Mouse (Mus musculus) kidney, adult 2 months (tissue): Measurements from ENCODE around the gene Aebp2.

ENCODE experiments used
- CTCF ChIP-seq: fragments of 200-500 bp; conservative IDR thresholded peaks from 2 replicates; pipeline ENCODE4 v1.5.1; 2011; ENCODE audit warnings: low read depth, mild to moderate bottlenecking, control low read depth, low read length, moderate library complexity, mixed read lengths; ENCODE audit not compliant: insufficient read depth, insufficient read length
- POLR2A ChIP-seq: fragments of 200-500 bp; IDR thresholded peaks from one replicate; pipeline ENCODE4 v1.6.1; 2011; ENCODE audit warnings: low read depth, low read length, control low read depth

DNA sequence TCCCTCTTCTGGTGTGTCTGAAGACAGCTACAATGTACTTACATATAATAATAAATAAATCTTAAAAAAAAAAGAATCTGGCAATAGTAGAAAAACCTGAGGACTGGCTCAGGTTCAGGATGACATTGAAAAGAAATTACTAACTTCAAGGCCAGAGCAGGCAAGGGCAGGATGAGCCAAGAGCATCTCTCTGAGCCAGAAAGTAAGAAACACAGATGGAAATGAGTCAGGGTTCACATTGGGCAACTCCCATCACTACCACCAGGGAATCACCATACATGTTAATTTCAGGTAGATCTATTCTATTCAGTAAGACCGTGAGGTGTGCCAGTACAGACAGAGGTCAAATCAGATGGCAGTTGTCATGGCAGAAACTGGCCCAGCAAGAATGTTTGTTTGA lies 76.1 kb downstream of the Aebp2 start:
- TF ChIP-seq CTCF = no peak
- no peak for TF ChIP-seq POLR2A
